In genomic region chr10:58385629-58386028, GRCm38 (mm10) we compare ENCODE assay signal across 30 mouse cellular contexts.
DNase-seq lines count a peak whose midpoint lies in the region; ATAC-seq and TF ChIP-seq lines count a peak whose summit lies in the region.
"Had no signal": no experiment of that assay in that cellular context is flagged by ENCODE, and none has a peak within 500 bp of the region (broad histone marks: within the 10 kb centered on the region; RNA-seq: fewer than 3 reads in every experiment).

No protein-coding gene starts in this region.

- no peaks in the 10 kb centered on the region for H3K9me3 ChIP-seq in forebrain, postnatal 0 days (ENCODE audit: low read length)
- no peaks in the 10 kb centered on the region for H3K9me3 ChIP-seq in forebrain, embryonic 13.5 days (replicated peaks)
- H3K9me3 ChIP-seq in lung, embryonic 14.5 days (ENCODE audit: low read depth, low read length), result no peaks in the 10 kb centered on the region
- H3K9me3 ChIP-seq: embryonic facial prominence, embryonic 10.5 days; embryonic facial prominence, embryonic 15.5 days; heart, embryonic 13.5 days; hindbrain, embryonic 10.5 days; hindbrain, embryonic 15.5 days; kidney, embryonic 15.5 days; limb, embryonic 10.5 days; limb, embryonic 15.5 days; liver, embryonic 13.5 days; neural tube, embryonic 15.5 days; stomach, embryonic 15.5 days had no signal

- 16% methylated on average over 5 of the region's 5 CpGs for WGBS in cerebellum, adult 2 months
- 43% methylated on average over 5 of the region's 5 CpGs for WGBS in forebrain, postnatal 0 days
- 82% methylated on average over 5 of the region's 5 CpGs for WGBS in forebrain, embryonic 13.5 days
- WGBS in lung, embryonic 14.5 days, result 85% methylated on average over 5 of the region's 5 CpGs
- 35% methylated on average over 5 of the region's 5 CpGs for WGBS in olfactory bulb, adult 2 months

- no peak for TF ChIP-seq POLR2A in cerebellum, adult 2 months (IDR thresholded peaks at IDR 0.05; ENCODE audit: borderline replicate concordance, insufficient read depth, low read length)
- no peak for TF ChIP-seq POLR2A in olfactory bulb, adult 2 months (IDR thresholded peaks at IDR 0.05; ENCODE audit: insufficient read depth, low read depth, low read length)

- no peak overlapping the region for H3K9ac ChIP-seq in forebrain, postnatal 0 days
- H3K9ac ChIP-seq in forebrain, embryonic 13.5 days, result no peak overlapping the region
- H3K9ac ChIP-seq in lung, embryonic 14.5 days, result no peak overlapping the region
- H3K9ac ChIP-seq: embryonic facial prominence, embryonic 15.5 days; heart, embryonic 13.5 days; hindbrain, embryonic 15.5 days; kidney, embryonic 15.5 days; limb, embryonic 15.5 days; liver, embryonic 13.5 days; neural tube, embryonic 15.5 days; stomach, embryonic 15.5 days had no signal

- H3K27me3 ChIP-seq in cerebellum, adult 2 months (ENCODE audit: control insufficient read depth, insufficient read depth, low read length), result no peaks in the 10 kb centered on the region
- H3K27me3 ChIP-seq in forebrain, postnatal 0 days (ENCODE audit: insufficient read depth, low read length), result no peaks in the 10 kb centered on the region
- no peaks in the 10 kb centered on the region for H3K27me3 ChIP-seq in forebrain, embryonic 13.5 days
- H3K27me3 ChIP-seq in lung, embryonic 14.5 days (ENCODE audit: insufficient read depth, low read length), result no peaks in the 10 kb centered on the region
- H3K27me3 ChIP-seq: CH12.LX; embryonic facial prominence, embryonic 15.5 days; heart, embryonic 13.5 days; hindbrain, embryonic 15.5 days; kidney, embryonic 15.5 days; limb, embryonic 15.5 days; liver, embryonic 13.5 days; neural tube, embryonic 15.5 days; stomach, embryonic 15.5 days had no signal

- DNase-seq in cerebellum, adult 2 months, result peak in 1 of 2 experiments; percentile 54
- DNase-seq in cerebellum, postnatal 36 days, result no peak
- DNase-seq in forebrain, postnatal 0 days, result peak; percentile 19
- DNase-seq in lung, embryonic 14.5 days, result no peak
- DNase-seq in lung, postnatal 4 days, result no peak
- DNase-seq: adrenal gland, adult 8-10 months; cerebellum, adult 11 months; cerebellum, postnatal 10 days; heart, postnatal 10 days; kidney, adult 11 months; kidney, postnatal 25 days; liver, embryonic 13.5 days; lung, adult 18-20 months; midbrain, embryonic 14.5 days; right cerebral cortex, postnatal 25 days had no signal

- peak overlapping the region; percentile 68 for H3K27ac ChIP-seq in cerebellum, adult 2 months (ENCODE audit: insufficient read depth, low read length)
- no peak overlapping the region for H3K27ac ChIP-seq in forebrain, postnatal 0 days (ENCODE audit: low read depth, low read length)
- H3K27ac ChIP-seq in forebrain, embryonic 13.5 days, result no peak overlapping the region
- peak overlapping the region; percentile 28; the same call in 1 of the 2 replicates for H3K27ac ChIP-seq in lung, embryonic 14.5 days (ENCODE audit: low read depth)
- H3K27ac ChIP-seq in olfactory bulb, adult 2 months (ENCODE audit: insufficient read depth, low read depth, low read length), result peak overlapping the region; percentile 57
- H3K27ac ChIP-seq: embryonic facial prominence, embryonic 10.5 days; embryonic facial prominence, embryonic 15.5 days; hindbrain, embryonic 10.5 days; hindbrain, embryonic 15.5 days; kidney, embryonic 15.5 days; limb, embryonic 10.5 days; limb, embryonic 15.5 days; liver, embryonic 13.5 days; macrophage; neural tube, embryonic 15.5 days; stomach, embryonic 15.5 days had no signal

- TF ChIP-seq CTCF in cerebellum, adult 2 months (IDR thresholded peaks at IDR 0.05; ENCODE audit: borderline replicate concordance, insufficient read depth, low read depth, low read length), result no peak
- no peak for TF ChIP-seq CTCF in forebrain, postnatal 0 days (IDR thresholded peaks at IDR 0.05; ENCODE audit: low read depth)
- TF ChIP-seq CTCF in lung, embryonic 14.5 days (IDR thresholded peaks at IDR 0.05; ENCODE audit: low read depth), result no peak
- no peak for TF ChIP-seq CTCF in olfactory bulb, adult 2 months (IDR thresholded peaks at IDR 0.05; ENCODE audit: insufficient read depth, low read depth, low read length)

- peaks cover 46% of the 10 kb centered on the region; the same call in 1 of the 2 replicates for H3K4me1 ChIP-seq in cerebellum, adult 2 months (ENCODE audit: control insufficient read depth, insufficient read depth, low read length)
- H3K4me1 ChIP-seq in forebrain, postnatal 0 days (ENCODE audit: insufficient read depth), result peaks cover 22% of the 10 kb centered on the region
- H3K4me1 ChIP-seq in forebrain, embryonic 13.5 days, result peaks cover 25% of the 10 kb centered on the region
- peaks cover 17% of the 10 kb centered on the region for H3K4me1 ChIP-seq in lung, embryonic 14.5 days (ENCODE audit: insufficient read depth)
- H3K4me1 ChIP-seq in olfactory bulb, adult 2 months (ENCODE audit: control insufficient read depth, insufficient read depth, low read length), result peaks cover 7% of the 10 kb centered on the region

- no peak overlapping the region for H3K4me2 ChIP-seq in forebrain, postnatal 0 days (ENCODE audit: low read depth)
- H3K4me2 ChIP-seq in forebrain, embryonic 13.5 days, result no peak overlapping the region
- H3K4me2 ChIP-seq in lung, embryonic 14.5 days, result no peak overlapping the region
- H3K4me2 ChIP-seq: embryonic facial prominence, embryonic 15.5 days; heart, embryonic 13.5 days; hindbrain, embryonic 15.5 days; kidney, embryonic 15.5 days; limb, embryonic 15.5 days; liver, embryonic 13.5 days; neural tube, embryonic 15.5 days; stomach, embryonic 15.5 days had no signal

- no peaks in the 10 kb centered on the region for H3K36me3 ChIP-seq in forebrain, postnatal 0 days (ENCODE audit: insufficient read depth)
- H3K36me3 ChIP-seq in forebrain, embryonic 13.5 days (ENCODE audit: poor library complexity, severe bottlenecking), result no peaks in the 10 kb centered on the region
- H3K36me3 ChIP-seq in lung, embryonic 14.5 days (ENCODE audit: insufficient read depth), result no peaks in the 10 kb centered on the region
- H3K36me3 ChIP-seq: embryonic facial prominence, embryonic 10.5 days; embryonic facial prominence, embryonic 15.5 days; heart, embryonic 13.5 days; hindbrain, embryonic 10.5 days; hindbrain, embryonic 15.5 days; kidney, embryonic 15.5 days; limb, embryonic 10.5 days; limb, embryonic 15.5 days; neural tube, embryonic 15.5 days; stomach, embryonic 15.5 days had no signal

- no peak for ATAC-seq in forebrain, postnatal 0 days
- no peak; the same call in 1 of the 2 replicates for ATAC-seq in forebrain, embryonic 13.5 days
- no peak for ATAC-seq in lung, embryonic 14.5 days (ENCODE audit: insufficient read depth)
- ATAC-seq: inflammation-experienced regulatory T-cells, adult 6 months had no signal

- H3K4me3 ChIP-seq in cerebellum, adult 2 months (replicated peaks; ENCODE audit: insufficient read depth, low read depth, low read length), result no peak overlapping the region
- H3K4me3 ChIP-seq in forebrain, postnatal 0 days (ENCODE audit: low read depth, low read length), result no peak overlapping the region
- no peak overlapping the region for H3K4me3 ChIP-seq in forebrain, embryonic 13.5 days
- no peak overlapping the region for H3K4me3 ChIP-seq in lung, embryonic 14.5 days (ENCODE audit: low read depth, low read length)
- no peak overlapping the region for H3K4me3 ChIP-seq in olfactory bulb, adult 2 months (ENCODE audit: insufficient read depth, low read depth, low read length)
- H3K4me3 ChIP-seq: embryonic facial prominence, embryonic 10.5 days; embryonic facial prominence, embryonic 15.5 days; heart, embryonic 13.5 days; hindbrain, embryonic 10.5 days; hindbrain, embryonic 15.5 days; kidney, embryonic 15.5 days; limb, embryonic 10.5 days; limb, embryonic 15.5 days; liver, embryonic 13.5 days; neural tube, embryonic 15.5 days; stomach, embryonic 15.5 days had no signal

Comparison
In these comparisons a context has a peak if more than half of its experiments do, and no peak if none do; other contexts are left out.
1. H3K27ac ChIP-seq: peak in cerebellum, adult 2 months (single experiment), lung, embryonic 14.5 days (single experiment) and olfactory bulb, adult 2 months (single experiment); none in forebrain, postnatal 0 days (single experiment) and forebrain, embryonic 13.5 days (single experiment).